Mouse (Mus musculus): ENCODE results near the gene Zfp287. TPM values are rescaled to one million over a fixed set of nuclear protein-coding genes. Genes with fewer than 3 reads are reported as not detected.

Zfp287 gene
- polyA plus RNA-seq (2021; fragmentation: Nextera tagmentation) = 4.4 and 4.5 TPM in 2 replicates
- long read RNA-seq, experiment 1, partial matches to known transcripts = 0 of 47 reads
- long read RNA-seq, experiment 1, other reads (novel, unspliced or antisense) = 44 of 47 reads
- long read RNA-seq, experiment 2, partial matches to known transcripts = 3 of 8 reads
- long read RNA-seq, experiment 2, other reads (novel, unspliced or antisense) = 5 of 8 reads

DNA sequence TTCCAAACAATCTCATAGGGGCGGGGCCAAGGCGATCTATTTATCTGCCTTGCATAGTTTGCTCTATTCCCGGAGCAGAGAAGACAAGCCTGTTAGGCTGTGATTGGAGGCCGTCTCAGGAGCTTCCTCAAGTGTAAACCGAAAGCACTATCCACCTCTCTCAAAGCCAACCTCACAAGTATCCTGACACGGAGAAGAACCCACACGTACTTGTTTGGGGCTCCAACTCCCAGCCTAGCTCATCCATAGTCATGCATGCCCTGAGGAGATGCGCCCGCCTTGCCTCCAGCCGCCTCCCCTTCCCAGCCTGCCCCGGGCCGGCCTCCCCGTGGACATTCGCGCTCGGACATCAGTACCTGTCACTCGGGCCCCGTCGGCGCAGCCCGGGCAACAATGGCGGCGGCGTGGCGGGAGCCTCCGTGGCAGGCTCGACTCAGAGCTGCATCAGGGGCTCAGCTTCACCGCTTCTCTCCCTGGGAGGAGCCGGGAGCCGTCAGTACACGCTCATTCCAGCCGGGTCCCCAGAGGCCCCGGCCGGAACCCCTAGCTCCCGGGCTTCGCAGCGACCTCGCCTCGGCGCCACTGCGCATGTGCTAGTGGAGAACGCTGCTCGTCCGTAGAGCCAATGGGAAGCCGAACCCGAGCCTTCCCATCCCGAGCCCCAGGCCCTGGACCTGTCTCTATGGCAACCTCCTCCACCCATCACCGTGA is at the start of gene Zfp287:
TSS of gene Zfp287 (minus strand) at position 595 of the 711 bp plus-strand sequence.

DNA sequence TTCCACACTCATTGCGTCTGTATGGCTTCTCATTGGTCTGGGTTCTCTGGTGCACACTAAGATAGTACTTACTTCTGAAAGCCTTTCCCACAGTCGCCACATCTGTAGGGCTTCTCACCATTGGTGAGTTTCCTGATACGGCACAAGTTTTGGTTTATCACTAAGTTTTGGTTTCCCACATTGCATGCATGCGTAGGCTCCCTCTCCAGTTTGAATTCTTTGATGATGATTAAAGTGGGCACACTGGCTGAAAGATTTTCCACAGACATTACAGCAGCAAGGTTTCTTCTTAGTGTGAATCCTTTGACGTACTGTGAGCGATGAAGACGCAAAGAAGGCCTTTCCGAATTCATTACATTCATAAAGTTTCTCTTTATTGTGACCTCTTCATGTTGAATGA is 21.1 kb upstream of the Zfp287 start, which contains the start of gene Gm10428:
TSS of gene Gm10428 (plus strand) at position 321 of the 400 bp plus-strand sequence.

Other genes with a start within 250 kb of the Zfp287 start
- gene Cenpv, start 192.6 kb downstream of the Zfp287 start, polyA plus RNA-seq (2021; fragmentation: Nextera tagmentation) = 7.4 and 9.6 TPM in 2 replicates
- gene Ubb, start 180.7 kb downstream of the Zfp287 start, polyA plus RNA-seq (2021; fragmentation: Nextera tagmentation) = 3,078 and 4,681 TPM in 2 replicates
- gene Trpv2, start 157.4 kb downstream of the Zfp287 start, polyA plus RNA-seq (2021; fragmentation: Nextera tagmentation) = 10.4 and 11.2 TPM in 2 replicates
- 5.9 and 8.5 TPM in 2 replicates for gene Lrrc75a, start 83.4 kb downstream of the Zfp287 start, polyA plus RNA-seq (2021; fragmentation: Nextera tagmentation)
- gene Mmgt2, start 83.2 kb downstream of the Zfp287 start, polyA plus RNA-seq (2021; fragmentation: Nextera tagmentation) = 50.6 and 57.4 TPM in 2 replicates
- not detected in 2 replicates for gene Gm10428, start 21.2 kb upstream of the Zfp287 start, polyA plus RNA-seq (2021; fragmentation: Nextera tagmentation)
- gene Zfp286, start 57.6 kb upstream of the Zfp287 start, polyA plus RNA-seq (2021; fragmentation: Nextera tagmentation) = 11.4 and 17.0 TPM in 2 replicates
- gene Trim16, start 88.3 kb upstream of the Zfp287 start, polyA plus RNA-seq (2021; fragmentation: Nextera tagmentation) = 0.64 and 0.79 TPM in 2 replicates
- gene Fbxw10, start 115.2 kb upstream of the Zfp287 start, polyA plus RNA-seq (2021; fragmentation: Nextera tagmentation) = 0.17 and 0.18 TPM in 2 replicates
- gene Tvp23b, start 147.6 kb upstream of the Zfp287 start, polyA plus RNA-seq (2021; fragmentation: Nextera tagmentation) = 50.1 and 52.4 TPM in 2 replicates
- gene Cdrt4, start 219.3 kb upstream of the Zfp287 start, polyA plus RNA-seq (2021; fragmentation: Nextera tagmentation) = not detected in 2 replicates

Data from left cerebral cortex, adult 6 months (tissue).